Mouse (Mus musculus) hindbrain, embryonic 10.5 days (tissue): Measurements from ENCODE around the gene Baiap2. TPM values are rescaled to one million over a fixed set of nuclear protein-coding genes. Genes with fewer than 3 reads are reported as not detected.
A peak's percentile ranks its signal among the peaks of the same experiment; 100 is the strongest.

Source experiments
- DNase-seq: peaks from one replicate; pipeline ENCODE4 v3.0.0-alpha.2; 2017; ENCODE audit warnings: low spot score
- H3K27ac ChIP-seq: fragments of 300-500 bp; sonication (generic); 2 replicates; pipeline ENCODE4 v1.5.1; 2016; ENCODE audit warnings: mild to moderate bottlenecking, moderate library complexity
- H3K27me3 ChIP-seq: fragments of 300-500 bp; sonication (generic); 2 replicates; pipeline ENCODE4 v1.6.1; 2016; ENCODE audit warnings: mild to moderate bottlenecking; ENCODE audit not compliant: poor library complexity, insufficient read depth, severe bottlenecking
- H3K36me3 ChIP-seq: fragments of 300-500 bp; sonication (generic); 2 replicates; pipeline ENCODE4 v1.6.1; 2016; ENCODE audit warnings: mild to moderate bottlenecking, moderate library complexity
- H3K4me1 ChIP-seq: fragments of 300-500 bp; sonication (generic); replicated peaks from 2 replicates; pipeline ENCODE4 v1.6.1; 2016; ENCODE audit warnings: mild to moderate bottlenecking
- H3K4me3 ChIP-seq: fragments of 300-500 bp; sonication (generic); 2 replicates; pipeline ENCODE4 v1.5.1; 2016; ENCODE audit warnings: mild to moderate bottlenecking, moderate library complexity
- H3K9me3 ChIP-seq: fragments of 300-500 bp; sonication (generic); 2 replicates; pipeline ENCODE4 v1.6.1; 2016; ENCODE audit warnings: mild to moderate bottlenecking, moderate library complexity
- WGBS: fragments of 180-500 bp; shearing (Covaris S2); methylation state at CpG from one replicate; pipeline ENCODE4 v1.1.7; 2016; 5-methylcytosine and 5-hydroxymethylcytosine counted together
- polyA plus RNA-seq: library from polyadenylated mRNA; unstranded; fragments of >200 nt; fragmentation: Nextera tagmentation; extraction: Ambion mirVana; gene quantifications from 2 replicates; pipeline ENCODE4 v1.2.1, GENCODE M21; 2016

Baiap2 gene
- polyA plus RNA-seq, 1 experiment from 2014 or later: 11.0 TPM

- no peak for DNase-seq
- Histone ChIP-seq H3K4me3 (no peak overlapping the region), H3K27me3 (peaks cover 58% of the 10 kb centered on the region), H3K9me3 (no peaks in the 10 kb centered on the region), H3K4me1 (peaks cover 99% of the 10 kb centered on the region), H3K36me3 (no peaks in the 10 kb centered on the region), H3K27ac (0 out of 2 replicates have a peak overlapping the region, but pooled peaks have one; percentile 45)
- 70% methylated on average over 11 of the region's 11 CpGs for WGBS
These were observed 2.4 kb upstream of the Baiap2 start for GRCm38 (mm10) chr11:119940142-119940541.

DNA sequence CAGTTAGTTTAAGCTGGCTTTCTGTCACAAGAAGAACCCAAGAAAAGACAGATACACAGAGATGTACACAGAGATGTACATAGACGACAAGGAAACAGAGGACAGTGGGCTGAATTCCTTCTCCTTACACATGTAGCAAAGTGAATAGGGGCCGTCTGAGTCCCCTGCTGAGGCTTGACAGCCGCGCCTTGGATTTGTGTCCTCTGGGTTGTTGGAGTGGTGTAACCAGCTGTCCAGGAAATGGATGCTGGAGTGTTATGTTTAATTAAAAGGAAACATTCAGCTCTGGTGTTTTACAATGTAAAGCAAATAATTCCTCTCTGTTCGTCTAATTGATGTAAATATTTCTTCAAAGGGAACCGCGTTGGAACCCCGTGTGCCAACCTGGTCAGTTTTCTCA is 769 bp upstream of the Baiap2 start:
- Histone ChIP-seq H3K27ac (peak overlapping the region; percentile 87), H3K27me3 (peaks cover 60% of the 10 kb centered on the region)
- 4% methylated on average over 8 of the region's 8 CpGs for WGBS

DNA sequence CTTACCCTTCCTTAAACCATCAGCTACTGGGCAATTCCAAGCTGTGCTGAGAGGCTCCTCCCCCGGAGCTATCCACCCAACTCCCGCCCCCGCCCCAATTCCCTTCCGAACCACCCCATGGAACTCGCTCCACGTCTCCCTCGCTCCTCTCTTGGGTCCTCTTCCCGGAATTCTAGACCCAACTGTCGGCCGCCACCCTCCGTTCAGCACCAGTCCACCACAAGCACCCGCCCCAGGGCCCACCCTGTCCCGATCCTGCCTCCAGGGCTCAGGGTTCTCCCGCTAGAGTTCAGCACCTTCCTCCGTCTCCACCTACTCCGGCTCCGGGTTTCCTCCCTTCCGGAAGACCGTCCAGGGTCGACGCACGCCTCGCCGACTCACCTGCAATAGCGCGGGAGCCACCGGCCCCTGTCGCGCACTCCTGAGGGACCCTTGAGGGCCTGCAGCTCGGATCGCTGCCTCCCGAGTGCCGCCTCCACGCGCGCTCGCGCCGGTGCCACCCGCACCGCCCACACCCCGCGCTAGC is 299 bp upstream of the Baiap2 start:
- H3K27ac ChIP-seq: peak overlapping the region; percentile 87
- H3K9me3 ChIP-seq: no peaks in the 10 kb centered on the region
- DNase-seq: no peak
- peaks cover 81% of the 10 kb centered on the region for H3K4me1 ChIP-seq
- no peaks in the 10 kb centered on the region for H3K36me3 ChIP-seq
- peaks cover 60% of the 10 kb centered on the region for H3K27me3 ChIP-seq
- H3K4me3 ChIP-seq: peak overlapping the region; percentile 84
- under 1% methylated on average over 43 of the region's 43 CpGs for WGBS

More for the DNA sequence above, 769 bp upstream of the Baiap2 start:
- Histone ChIP-seq H3K9me3 (no peaks in the 10 kb centered on the region), H3K4me3 (peak overlapping the region; percentile 84), H3K4me1 (peaks cover 86% of the 10 kb centered on the region), H3K36me3 (no peaks in the 10 kb centered on the region)
- no peak for DNase-seq

DNA sequence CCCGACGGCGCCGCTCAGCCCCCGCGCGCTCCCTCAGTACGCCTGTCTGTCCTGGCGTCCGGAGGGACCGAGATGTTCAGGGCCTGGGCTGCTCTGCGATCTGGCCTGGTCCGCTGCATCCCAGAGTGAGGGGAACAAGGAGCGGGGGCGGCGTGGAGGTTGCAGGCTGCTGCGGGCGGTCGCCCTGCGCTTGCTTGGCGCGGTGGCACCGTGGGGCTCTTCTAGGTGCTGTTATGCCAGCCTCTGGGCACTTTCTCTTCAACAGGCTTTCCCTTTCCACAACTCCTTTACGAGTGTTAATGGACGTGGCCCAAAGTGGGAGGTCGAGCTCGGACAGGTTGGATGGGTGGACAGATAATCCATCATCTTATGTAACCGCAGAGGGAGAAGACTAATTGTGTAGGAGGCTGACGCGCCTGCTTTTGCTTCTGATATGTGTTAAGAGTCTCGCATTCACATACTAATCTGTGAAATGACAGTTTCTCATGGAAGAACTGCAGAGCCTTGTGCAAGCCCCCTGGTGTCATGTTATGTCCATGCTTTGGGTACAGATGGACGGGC is 945 bp downstream of the Baiap2 start:
- no peak for DNase-seq
- peak overlapping the region; percentile 87 for H3K27ac ChIP-seq
- WGBS: 8% methylated on average over 32 of the region's 32 CpGs
- peaks cover 76% of the 10 kb centered on the region for H3K4me1 ChIP-seq
- H3K4me3 ChIP-seq: peak overlapping the region; percentile 84
- peaks cover 49% of the 10 kb centered on the region for H3K27me3 ChIP-seq
- no peaks in the 10 kb centered on the region for H3K9me3 ChIP-seq
- no peaks in the 10 kb centered on the region for H3K36me3 ChIP-seq

GRCm38 (mm10) chr11:119945343-119945742 is 2.8 kb downstream of the Baiap2 start:
- DNase-seq: no peak
- Histone ChIP-seq H3K27me3 (peaks cover 32% of the 10 kb centered on the region), H3K36me3 (no peaks in the 10 kb centered on the region), H3K9me3 (no peaks in the 10 kb centered on the region), H3K27ac (no peak overlapping the region), H3K4me3 (no peak overlapping the region), H3K4me1 (peaks cover 59% of the 10 kb centered on the region)
- 91% methylated on average over 7 of the region's 7 CpGs for WGBS

DNA sequence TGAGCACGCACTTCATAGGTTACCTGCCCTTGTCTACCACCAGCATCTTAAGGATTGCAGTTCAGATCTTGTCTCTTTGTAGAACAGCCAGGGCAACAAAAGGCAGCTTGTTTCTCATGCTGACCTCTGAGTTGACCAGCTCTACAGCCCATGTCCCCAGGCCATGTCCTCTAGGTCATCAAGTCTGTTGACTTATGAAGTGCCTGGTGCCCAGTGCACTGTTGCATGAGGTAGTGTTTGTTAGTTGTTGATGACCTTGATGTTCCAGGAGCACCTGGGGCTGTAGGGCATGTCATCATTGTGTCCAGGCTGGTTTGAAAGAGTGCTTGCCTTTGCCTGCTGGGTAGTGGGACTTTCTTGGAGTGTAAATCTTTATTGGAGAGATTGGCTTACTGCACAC is 4.9 kb downstream of the Baiap2 start:
- WGBS: 86% methylated on average over 1 of the region's 1 CpGs

GRCm38 (mm10) chr11:119947897-119948296 is 5.3 kb downstream of the Baiap2 start:
- WGBS: 58% methylated on average over 2 of the region's 2 CpGs
- H3K9me3 ChIP-seq: no peaks in the 10 kb centered on the region
- H3K4me1 ChIP-seq: peaks cover 39% of the 10 kb centered on the region
- peaks cover 17% of the 10 kb centered on the region; the same call in 1 of the 2 replicates for H3K27me3 ChIP-seq
- no peak for DNase-seq
- H3K27ac ChIP-seq: no peak overlapping the region
- H3K4me3 ChIP-seq: no peak overlapping the region
- no peaks in the 10 kb centered on the region for H3K36me3 ChIP-seq

More for the DNA sequence above, 4.9 kb downstream of the Baiap2 start:
- peaks cover 39% of the 10 kb centered on the region for H3K4me1 ChIP-seq
- H3K36me3 ChIP-seq: no peaks in the 10 kb centered on the region
- no peak overlapping the region for H3K4me3 ChIP-seq
- DNase-seq: no peak
- no peaks in the 10 kb centered on the region for H3K9me3 ChIP-seq
- H3K27ac ChIP-seq: no peak overlapping the region
- peaks cover 17% of the 10 kb centered on the region; the same call in 1 of the 2 replicates for H3K27me3 ChIP-seq

GRCm38 (mm10) chr11:119948305-119948704 is 5.7 kb downstream of the Baiap2 start:
- H3K4me1 ChIP-seq: peaks cover 39% of the 10 kb centered on the region
- 76% methylated on average over 4 of the region's 4 CpGs for WGBS
- DNase-seq: no peak

GRCm38 (mm10) chr11:119948803-119949202 is 6.2 kb downstream of the Baiap2 start:
- no peaks in the 10 kb centered on the region for H3K36me3 ChIP-seq
- peaks cover 38% of the 10 kb centered on the region for H3K4me1 ChIP-seq
- no peak for DNase-seq
- WGBS: 88% methylated on average over 2 of the region's 2 CpGs
- H3K27me3 ChIP-seq: peaks cover 14% of the 10 kb centered on the region; the same call in 1 of the 2 replicates
- H3K27ac ChIP-seq: no peak overlapping the region
- H3K4me3 ChIP-seq: no peak overlapping the region
- no peaks in the 10 kb centered on the region for H3K9me3 ChIP-seq

More at GRCm38 (mm10) chr11:119948305-119948704, 5.7 kb downstream of the Baiap2 start:
- H3K9me3 ChIP-seq: no peaks in the 10 kb centered on the region
- no peak overlapping the region for H3K27ac ChIP-seq
- peaks cover 17% of the 10 kb centered on the region; the same call in 1 of the 2 replicates for H3K27me3 ChIP-seq
- H3K36me3 ChIP-seq: no peaks in the 10 kb centered on the region
- H3K4me3 ChIP-seq: no peak overlapping the region

- H3K27ac ChIP-seq: no peak overlapping the region
- peaks cover 29% of the 10 kb centered on the region for H3K4me1 ChIP-seq
- H3K9me3 ChIP-seq: no peaks in the 10 kb centered on the region
- no peak for DNase-seq
- H3K27me3 ChIP-seq: no peaks in the 10 kb centered on the region
- H3K4me3 ChIP-seq: no peak overlapping the region
- 96% methylated on average over 3 of the region's 3 CpGs for WGBS
- H3K36me3 ChIP-seq: no peaks in the 10 kb centered on the region
These were observed 8.0 kb downstream of the Baiap2 start for GRCm38 (mm10) chr11:119950535-119950934.

DNA sequence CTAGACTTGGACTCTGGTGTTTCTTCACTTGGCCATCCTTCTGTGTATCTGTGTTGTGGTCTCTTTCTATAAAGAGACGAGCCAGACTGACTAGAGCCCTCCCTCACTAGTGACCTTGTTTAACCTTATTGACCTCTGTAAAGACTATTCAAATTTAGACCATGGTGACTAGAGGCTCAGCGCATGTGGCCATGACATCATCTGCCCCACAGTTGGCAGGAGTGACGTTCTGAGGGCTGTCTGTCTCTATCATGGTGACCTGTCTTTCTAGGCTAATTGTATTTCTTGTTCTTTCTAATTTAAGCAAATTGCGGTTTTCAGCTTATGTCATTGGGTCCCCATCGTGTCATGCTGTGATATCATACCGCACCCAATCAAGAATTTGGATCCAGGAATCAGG is 8.8 kb downstream of the Baiap2 start:
- H3K4me3 ChIP-seq: no peak overlapping the region
- WGBS: 84% methylated on average over 6 of the region's 6 CpGs

GRCm38 (mm10) chr11:119952429-119953224 is 10.1 kb downstream of the Baiap2 start:
- Histone ChIP-seq H3K27ac (no peak overlapping the region), H3K9me3 (no peaks in the 10 kb centered on the region), H3K4me3 (no peak overlapping the region), H3K4me1 (peaks cover 37% of the 10 kb centered on the region), H3K36me3 (no peaks in the 10 kb centered on the region), H3K27me3 (no peaks in the 10 kb centered on the region)
- WGBS: 71% methylated on average over 5 of the region's 5 CpGs
- no peak for DNase-seq

More for the DNA sequence above, 8.8 kb downstream of the Baiap2 start:
- Histone ChIP-seq H3K9me3 (no peaks in the 10 kb centered on the region), H3K36me3 (no peaks in the 10 kb centered on the region), H3K4me1 (peaks cover 33% of the 10 kb centered on the region), H3K27ac (no peak overlapping the region), H3K27me3 (no peaks in the 10 kb centered on the region)
- DNase-seq: no peak

- Histone ChIP-seq H3K4me1 (peaks cover 28% of the 10 kb centered on the region), H3K36me3 (no peaks in the 10 kb centered on the region), H3K27ac (no peak overlapping the region), H3K27me3 (no peaks in the 10 kb centered on the region), H3K9me3 (no peaks in the 10 kb centered on the region), H3K4me3 (no peak overlapping the region)
- DNase-seq: no peak
- 74% methylated on average over 4 of the region's 4 CpGs for WGBS
These were observed 11.7 kb downstream of the Baiap2 start for GRCm38 (mm10) chr11:119954233-119954632.
